Mouse (Mus musculus): Measurements from ENCODE around the gene Ccdc9b.

The Ccdc9b gene

DNA sequence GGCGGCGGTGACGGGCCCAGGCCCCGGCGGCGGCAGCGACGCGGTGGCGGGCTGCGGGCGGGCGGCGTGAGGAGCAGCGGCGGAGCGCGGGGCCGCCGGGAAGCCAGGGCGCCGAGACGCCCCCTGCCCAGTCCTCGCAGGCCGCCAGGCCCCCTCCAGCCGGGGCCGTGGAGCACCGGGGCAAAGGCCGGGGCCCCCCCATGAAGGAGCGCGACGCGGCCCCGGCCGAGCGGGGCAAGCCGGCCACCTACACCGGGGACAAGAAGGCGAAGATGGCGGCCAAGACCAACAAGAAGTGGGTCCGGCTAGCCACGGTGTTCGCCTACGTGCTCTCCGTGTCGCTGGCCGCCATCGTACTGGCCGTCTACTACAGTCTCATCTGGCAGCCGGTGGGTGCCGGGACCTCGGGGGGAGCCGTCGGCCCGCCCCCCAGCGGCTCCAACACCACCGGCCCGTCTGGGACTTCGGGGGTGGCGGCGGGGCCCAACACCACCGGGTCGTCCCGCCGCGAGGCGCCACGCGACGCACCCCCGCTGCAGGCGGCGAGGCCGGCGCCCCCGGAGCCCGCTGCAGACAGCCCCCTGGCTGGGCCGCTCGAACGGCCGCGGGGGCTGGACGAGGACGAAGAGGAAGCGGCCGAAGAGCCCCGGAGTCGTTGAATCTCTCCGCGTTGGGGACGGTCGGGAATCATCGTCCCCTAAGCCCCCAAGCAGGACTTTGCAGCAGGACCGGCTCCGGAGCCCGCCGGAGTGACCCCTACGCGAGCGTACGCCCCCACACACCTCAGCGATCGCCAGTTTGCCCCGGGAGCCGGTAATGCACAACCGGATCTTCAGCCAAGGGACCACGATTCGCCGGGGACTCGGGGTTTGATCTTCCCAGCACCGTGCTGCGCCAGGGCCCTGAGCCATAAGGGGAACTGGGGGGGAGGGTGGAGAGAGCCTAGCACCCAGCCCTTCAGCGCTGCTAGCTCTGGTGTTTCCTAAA, 16.3 kb downstream of the Ccdc9b start:
- peak; percentile 27 to 48 for DNase-seq

DNA sequence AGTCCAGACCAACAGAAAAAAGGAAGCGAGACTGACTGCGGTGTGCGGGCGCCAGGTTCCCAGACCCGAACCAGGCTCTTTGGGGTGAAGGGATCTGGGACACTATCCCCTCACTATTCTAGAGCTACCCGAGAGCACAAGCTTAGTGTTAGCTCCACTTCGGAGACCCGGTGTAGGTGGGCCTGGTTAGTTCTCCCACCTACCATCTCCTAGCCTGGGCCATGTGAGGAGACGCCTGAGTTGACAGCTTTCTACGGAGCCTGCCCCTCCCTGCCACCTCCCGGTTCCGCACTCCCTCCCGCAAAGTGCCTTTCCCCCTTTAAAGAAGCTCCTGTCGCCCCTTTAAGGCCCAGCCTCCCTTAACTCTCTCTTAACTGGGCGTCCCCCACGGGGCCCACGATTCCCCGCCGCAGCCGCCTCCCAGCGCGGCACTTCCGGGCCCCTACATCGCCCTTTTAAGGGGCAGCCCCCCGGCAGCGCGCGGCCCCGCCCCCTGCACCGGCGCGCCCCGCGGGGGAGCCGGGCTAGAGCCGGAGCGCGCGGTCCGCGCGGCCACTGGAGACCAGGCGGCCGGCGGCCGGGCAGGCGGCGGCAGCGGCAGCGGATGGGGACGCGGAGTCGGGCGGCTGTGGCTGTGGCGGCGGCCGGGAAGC, 17.1 kb downstream of the Ccdc9b start, which contains the start of gene Inafm2:
Gene Inafm2, plus strand, starts transcription at position 527 of the 653 bp plus-strand sequence.
- DNase-seq = peak; percentile 88 to 91

DNA sequence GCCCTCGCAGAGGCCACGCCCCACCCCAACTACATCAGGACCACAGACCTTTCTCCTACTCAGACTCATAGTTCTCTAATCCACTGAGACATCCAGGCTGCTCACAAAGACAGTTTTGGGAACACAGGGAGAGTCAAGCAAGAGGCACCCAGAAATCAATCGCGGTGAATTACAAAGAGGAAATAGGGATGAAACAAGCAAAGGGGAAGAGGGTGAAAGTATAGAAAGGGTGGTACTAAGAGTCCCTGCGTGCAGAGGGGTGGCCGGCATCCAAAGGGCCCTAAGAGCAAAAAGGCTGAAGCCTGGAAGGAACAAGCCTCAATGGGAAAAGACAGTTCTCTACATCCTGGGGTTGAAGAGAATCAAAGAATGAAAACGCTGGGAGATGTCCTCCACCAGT, 17.8 kb downstream of the Ccdc9b start:
- DNase-seq = no peak

DNA sequence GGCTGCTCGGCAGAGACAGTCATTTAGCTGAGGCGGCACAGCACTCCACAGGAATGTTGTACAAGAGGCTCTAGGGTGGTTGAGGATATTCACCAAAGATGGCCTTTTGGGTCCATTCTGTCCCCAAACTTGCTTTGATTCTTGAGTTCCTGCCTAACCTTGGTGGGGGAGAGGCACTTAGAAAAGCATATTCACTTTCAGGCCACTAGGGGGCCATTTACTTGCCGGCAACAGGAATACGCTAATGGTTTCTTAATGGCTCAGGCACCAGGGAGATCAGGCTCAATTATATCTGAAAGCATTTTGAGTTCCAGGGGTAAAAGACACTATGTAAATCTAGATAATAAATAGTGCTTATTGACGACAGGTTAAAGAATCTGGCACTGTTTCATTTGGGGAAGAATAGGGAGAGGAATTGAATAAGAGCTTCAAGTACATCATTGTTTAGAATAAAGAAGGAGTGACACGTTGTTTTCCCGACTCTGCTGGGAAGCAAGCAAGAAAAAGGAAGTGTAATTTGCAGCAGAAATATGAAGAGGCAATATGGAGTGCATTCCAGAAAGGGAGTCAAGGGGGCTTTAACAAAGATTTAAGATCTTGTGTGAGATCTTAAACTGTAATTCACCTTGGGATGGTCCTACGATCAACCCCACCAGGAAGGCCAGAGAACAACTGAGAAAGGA, 19.1 kb downstream of the Ccdc9b start:
- no peak for DNase-seq

DNA sequence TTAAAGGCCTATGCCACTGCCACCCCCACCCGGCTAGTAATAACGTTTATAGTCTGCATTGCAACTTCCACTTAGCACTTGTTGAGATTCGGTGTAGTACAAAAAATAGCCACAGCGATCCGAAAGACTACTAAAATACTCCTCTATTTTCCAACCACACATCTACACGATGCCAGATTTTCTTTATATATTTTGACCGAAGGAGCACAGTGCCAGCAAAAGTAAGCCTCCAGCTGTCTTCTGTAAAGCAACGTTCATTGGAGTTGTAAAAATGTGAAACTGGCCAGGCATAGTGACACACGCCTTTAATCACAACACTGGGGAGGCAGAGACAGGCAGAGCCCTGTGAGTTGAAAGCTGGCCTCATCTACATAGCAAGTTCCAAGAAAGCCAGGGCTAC, 21.3 kb downstream of the Ccdc9b start:
- DNase-seq = no peak

DNA sequence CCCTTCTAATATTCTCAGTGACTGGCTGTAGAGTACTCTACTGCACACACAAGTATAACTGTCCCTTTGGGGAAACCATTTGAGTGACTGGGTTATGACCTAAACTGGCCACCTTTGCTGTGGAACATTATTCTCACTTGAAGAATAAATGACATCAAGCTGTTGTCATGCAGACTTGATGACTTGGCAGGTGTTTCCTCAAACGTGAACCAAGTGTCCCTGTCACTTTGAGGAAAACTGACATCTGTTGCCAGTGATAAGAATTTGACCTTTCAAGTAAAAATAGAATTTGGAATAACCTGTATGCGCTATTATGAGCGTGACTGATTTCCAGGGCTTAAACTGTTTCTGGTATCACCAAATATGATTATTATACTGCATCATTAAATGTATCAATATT, 22.1 kb downstream of the Ccdc9b start:
- DNase-seq = no peak

DNA sequence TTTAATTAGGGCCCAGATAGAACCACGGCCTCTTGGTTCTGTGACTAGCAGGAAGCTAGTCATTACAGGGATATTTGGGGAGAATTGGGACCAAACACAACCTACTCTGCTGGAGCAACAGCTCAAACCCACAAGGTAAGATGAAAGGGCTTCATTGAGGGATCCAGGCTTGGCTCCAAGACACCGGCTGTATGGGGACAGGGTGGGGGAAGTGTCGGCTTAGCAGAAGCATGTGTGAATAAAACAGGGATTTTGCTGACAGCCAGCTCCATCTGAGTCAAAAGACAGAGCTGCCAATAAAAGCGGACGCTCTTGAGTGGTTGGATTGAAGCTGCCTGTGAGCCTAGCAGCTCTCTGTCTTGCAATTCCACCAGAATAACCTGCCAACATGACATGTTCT, 29.1 kb downstream of the Ccdc9b start:
- DNase-seq = no peak

DNA sequence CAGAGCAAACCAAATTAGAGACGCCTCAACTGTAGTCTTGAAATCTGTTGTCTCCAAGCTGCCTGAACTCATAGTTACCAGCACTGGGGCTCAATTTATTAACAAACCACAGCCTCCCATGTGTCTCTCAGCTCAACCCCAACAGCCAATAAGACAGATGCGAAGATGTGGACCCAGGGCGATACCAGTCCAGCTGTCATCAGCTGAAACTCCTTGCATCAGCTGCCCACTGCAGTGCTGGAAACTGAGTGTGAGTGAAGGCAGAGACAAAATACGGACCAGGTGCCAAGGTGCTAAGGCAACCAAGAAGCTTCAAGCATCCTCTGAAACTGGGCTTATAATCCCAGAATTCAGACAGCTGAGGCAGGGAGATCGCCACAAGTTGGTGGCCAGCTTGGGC, 30.5 kb downstream of the Ccdc9b start:
- no peak for DNase-seq

DNA sequence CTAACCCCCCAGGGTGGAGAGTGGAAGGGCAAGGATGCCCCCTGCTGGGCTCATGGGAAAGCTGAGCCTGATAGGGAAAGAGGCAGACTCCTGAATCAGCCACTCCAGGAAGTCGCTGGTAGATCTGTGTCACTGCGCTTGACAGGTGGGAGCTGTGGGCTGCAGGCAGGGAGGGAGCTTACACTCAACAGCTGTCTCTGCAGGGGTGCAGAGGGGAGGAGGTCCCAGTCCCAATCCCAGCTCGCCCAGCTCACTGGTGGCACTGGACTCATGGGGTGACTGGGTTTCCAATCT, 31.9 kb downstream of the Ccdc9b start:
- DNase-seq = peak; percentile 57 to 75

DNA sequence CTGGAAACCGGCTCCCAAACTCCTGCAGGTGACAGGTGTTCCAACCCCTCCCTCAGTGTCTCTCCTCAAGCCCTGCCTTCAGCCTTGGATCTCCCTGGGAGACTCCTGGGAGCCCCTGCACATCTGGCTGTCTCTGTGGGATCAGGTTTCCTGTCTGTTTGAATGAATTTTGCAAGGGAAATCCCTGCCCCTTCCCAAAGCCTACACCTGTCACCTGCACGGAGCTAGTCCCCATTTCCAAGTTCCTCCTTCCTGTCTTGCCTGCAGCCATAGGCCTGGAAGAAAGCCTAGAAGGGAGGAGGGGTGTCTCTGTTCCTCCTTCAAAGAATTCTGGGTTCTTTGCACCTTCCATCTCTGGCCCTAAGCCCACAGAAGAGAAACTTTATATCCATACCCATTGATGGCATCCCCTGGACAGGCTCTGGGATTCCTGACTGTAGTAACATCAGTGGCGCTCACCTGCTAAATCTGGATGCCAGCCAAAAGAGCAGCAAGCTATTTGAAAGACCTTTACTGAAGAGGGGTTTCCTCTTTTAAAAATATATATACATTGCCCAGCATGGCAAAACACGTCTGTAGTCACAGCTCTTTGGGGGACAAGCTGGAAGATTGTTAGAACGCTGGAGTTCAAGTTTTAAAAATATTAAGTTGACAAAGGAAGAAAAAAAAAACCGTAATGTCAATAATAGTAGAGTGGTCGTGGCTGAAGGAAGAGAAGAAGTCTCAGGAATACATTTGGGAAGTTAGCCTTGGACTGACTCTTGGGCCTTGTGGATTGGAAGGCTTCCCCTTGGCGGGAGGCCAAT, 32.4 kb downstream of the Ccdc9b start:
- DNase-seq = no peak

DNA sequence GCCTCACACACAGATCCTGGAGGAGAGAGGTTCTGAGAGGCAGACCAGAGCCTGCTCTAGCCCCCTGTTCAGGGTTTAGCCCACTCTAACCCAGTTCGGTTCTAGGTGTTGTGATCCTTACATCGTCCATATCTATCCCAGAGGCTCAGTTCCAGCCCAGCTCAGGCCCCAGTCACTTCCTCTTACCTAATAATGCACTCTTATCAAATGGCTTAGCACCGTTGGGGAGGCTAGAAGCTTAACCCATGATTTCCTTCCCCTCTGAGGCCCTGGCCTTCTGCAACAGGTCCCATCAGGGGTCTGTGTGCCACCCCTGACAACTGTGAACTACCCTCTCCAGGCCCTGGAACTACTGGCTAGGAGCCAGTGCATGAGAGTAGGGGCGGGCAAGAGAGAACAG, 33.3 kb downstream of the Ccdc9b start:
- no peak for DNase-seq

DNA sequence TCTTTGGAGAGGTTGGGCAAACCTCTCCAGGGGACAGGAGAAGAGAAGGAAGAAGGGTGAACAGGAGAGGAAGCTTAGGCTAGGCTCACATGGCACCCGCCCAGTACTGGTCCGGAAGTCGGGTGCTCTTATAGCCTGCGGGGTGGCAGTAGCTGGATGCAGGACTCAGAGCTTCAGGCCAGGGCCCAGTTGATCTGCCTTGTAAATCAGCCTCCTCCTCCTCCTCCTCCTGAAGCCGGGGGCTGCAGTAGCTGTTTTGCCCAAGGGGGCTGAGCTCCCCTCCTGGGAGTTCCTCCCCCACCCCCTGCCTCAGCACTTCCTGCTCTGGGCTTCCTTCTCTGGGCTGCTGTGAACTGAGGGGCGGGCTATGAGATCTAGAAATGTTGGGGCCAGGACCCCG, 34.1 kb downstream of the Ccdc9b start, which contains the start of gene Plcb2:
Gene Plcb2, minus strand, starts transcription at position 102 of the 400 bp plus-strand sequence.
- DNase-seq = peak; percentile 63 to 73

DNA sequence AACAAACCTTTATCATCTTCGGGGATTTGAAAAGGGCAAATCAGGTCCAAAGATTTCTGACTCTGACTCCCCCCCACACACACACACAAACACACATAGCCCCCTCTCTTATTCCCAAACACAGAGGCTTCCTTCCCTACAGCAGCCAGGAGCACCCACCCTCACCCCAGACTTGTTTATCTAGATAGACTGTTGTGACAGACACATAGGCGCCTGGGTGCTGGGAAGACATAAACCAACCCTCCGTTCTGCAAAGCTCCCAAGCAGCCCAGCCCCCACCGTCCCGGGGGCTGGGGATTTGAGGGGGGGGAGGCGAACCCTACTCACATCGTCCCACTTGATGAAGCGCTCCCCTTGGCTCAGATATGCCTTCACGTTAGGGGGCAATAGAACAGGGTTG, 34.5 kb downstream of the Ccdc9b start:
- no peak for DNase-seq

DNA sequence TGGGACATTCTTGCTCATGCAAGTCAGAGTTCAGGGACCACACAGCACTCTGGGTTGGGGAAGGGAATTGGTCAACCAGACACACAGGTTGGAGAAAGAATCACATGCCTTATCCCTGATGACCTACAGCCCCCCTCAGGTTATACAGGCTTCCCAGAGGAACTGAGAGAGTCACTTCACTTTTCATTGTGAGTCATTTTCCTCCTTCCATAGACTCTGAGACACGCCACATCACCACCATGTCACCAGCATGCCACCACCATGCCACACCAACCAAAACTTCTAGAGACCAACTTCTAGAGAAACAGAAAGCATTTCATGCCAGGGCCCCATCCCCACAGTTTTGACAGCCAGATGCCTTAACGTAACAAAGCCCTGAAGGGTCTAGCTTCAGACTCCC, 35.6 kb downstream of the Ccdc9b start:
- peak in 1 of 2 experiments; percentile 2 for DNase-seq

DNA sequence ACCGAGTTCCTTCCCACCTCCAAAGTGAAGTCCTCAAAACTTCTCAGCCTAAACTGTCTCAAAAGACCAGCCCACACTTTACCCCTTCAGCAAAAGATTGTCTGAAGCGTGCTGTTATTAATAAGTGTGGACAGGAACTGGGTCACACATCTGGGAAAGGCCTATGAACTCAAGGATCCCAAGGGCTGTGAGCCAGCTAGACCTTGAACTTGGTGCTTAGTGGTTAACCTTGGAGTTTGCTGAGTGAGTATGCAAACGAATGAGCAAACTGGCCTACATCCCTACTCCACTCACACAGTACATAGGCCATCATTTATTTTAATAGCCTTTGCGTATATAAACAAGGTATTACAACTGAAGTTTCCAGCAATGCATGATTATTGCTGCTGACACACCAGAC, 37.0 kb downstream of the Ccdc9b start:
- no peak for DNase-seq

DNA sequence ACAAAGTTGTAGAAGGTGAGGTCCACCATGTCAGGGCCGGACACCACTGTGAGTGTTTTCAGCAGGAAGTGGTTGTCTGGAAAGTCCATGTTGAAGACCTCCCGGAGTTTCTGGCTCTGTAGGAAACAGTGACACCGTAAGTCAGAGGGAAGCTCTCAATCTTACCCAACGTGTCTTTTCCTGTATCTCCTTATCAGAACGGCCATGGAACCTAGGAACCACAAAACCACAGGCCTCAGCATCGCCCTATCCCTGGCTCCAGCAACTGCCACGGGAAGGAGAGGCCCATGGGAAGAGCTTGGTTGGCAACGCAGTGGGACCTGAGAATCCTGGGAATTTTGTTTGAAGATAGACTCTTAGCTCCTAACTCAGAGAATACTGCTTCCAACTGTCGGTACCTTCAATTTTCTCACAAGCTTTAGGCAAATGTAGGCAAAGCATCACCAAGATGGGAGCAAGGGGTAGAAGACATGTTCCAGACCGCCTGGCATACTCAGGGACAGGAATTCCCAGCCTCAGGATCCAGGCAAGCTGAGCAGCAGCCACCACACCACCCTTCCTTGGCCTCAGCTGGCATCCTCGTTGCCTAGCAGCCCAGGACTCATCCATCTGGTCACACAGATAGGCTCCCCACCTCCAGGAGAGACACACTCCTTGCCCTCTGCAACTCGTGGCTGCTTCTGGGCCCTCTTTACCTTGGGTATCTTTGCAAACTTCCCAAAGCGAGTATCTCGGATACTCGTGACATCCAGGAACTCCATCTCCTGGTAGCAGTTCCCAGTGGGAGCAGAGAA, 38.6 kb downstream of the Ccdc9b start:
- no peak for DNase-seq

DNA sequence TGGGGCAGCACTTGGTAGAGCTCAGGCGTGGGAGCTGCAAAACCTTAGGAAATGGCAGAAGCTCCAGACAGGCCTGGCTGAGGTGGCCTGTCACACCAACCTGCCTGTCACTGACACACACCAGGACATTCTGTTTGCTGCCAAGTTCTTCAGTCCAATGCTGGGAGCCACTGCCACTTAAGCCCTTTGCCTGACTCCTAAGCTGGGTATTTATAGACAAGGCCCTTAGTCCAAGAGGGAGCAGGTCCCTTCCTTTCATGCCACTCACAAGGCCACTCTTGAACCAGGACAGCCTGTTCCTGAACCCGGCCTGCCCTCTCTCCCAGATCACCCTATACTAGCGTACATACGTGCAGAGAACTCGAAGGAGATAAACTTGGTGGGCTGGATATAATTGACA, 45.8 kb downstream of the Ccdc9b start:
- no peak for DNase-seq

DNA sequence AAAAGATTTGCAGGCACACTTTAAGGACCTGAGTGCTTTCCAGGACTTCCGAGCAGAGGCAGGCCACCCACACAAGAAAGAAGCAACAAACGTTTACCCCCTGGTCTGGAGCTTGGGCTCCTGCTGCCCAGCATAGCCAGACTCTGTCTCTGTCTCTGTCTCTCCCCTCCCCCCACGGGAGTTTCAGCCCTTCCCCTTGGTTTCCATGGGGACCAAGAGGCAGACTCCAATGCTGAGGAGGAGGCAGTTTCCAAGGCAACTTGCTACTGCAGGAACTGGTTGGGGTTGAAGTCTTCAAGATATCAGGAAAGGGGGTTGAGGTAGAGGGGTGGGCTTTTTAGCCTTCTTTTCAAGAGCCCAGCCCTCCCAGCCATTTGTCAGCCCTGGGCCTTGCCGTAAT, 48.2 kb downstream of the Ccdc9b start:
- no peak for DNase-seq

DNA sequence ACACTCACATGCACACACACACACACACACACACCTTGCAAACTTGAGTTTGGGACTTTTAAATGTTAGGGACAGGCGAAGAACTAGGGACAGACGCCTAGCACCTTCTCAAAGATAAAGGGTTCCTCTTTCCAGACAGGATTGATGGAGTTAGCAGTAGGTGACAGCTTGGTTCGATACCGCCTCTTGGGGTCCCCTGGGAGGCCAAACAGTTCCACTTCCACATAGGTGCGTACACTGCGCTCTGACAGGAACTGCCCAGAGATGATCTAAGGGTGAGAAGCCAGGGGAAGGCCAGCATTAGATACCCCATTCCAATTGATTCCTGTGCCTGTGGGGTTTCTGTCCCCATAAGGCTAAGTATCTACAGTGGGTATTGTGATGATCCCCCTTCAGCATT, 48.8 kb downstream of the Ccdc9b start:
- no peak for DNase-seq

DNA sequence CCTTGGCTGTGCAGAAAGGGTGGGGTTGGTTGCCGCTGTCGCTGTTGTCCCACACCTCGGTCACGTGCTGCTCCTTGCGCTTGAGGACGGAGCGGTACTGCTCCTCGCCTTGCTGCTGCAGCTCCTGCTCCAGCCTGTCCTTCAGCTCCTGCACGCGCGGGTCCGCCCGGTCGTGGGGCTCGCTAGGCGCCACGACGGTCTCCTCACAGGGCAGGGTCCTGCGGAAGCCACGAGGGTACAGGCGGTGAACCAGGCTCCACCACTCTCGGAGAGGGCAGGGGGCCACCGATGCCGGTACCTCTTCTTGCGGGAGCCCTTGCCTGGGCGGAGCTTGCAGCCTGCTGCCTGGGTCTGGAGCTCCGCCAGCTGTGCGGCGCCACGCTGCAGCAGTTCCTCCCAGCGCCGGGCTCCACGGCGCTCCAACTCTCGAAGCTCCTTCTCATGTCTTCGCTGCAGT, 51.4 kb downstream of the Ccdc9b start:
- DNase-seq = no peak

DNA sequence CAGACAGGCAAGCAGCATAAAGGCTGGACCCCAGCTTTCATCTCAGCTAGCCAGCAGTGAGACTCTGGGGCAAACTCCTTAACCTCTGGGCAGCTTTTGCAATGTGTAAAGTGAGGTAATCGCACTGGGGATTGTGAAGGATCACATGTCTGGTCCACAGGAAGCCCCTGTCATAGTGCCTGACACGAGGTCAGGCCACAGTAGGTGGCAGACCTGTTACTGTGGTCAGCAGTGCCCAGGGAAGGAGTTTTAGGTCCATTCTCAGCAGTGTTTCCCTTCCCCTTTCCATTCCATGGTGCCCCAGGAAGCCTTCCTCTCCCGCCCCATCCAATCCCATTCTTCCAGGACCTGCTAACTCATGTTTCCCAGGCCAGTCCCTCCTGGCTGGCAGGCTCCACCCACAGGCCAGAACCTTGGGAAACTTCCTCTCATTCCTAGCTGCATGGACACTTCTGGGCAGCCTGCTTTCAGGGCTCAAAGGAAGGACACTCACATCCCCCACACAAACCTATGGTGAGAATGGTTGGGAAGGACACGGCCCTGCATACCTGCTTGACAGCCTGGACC, 52.7 kb downstream of the Ccdc9b start:
- DNase-seq = no peak

All from spleen, adult 18-20 months (tissue).